Mouse (Mus musculus) spleen, adult 12 weeks (tissue): Measurements from ENCODE around the gene Col27a1.
A peak's percentile ranks its signal among the peaks of the same experiment; 100 is the strongest.

Experiments used
- DNase-seq: peaks from one replicate; pipeline ENCODE4 v3.0.0; 2022; ENCODE audit warnings: low spot score

The Col27a1 gene

GRCm38 (mm10) chr4:63260506-63260905 lies 46.7 kb downstream of the Col27a1 start:
- no peak for DNase-seq

- no peak for DNase-seq
Measured at GRCm38 (mm10) chr4:63262941-63263340, 49.1 kb downstream of the Col27a1 start.

GRCm38 (mm10) chr4:63266276-63266675 lies 52.5 kb downstream of the Col27a1 start:
- no peak for DNase-seq

- no peak for DNase-seq
Measured at GRCm38 (mm10) chr4:63267121-63267520, 53.3 kb downstream of the Col27a1 start.

- DNase-seq, result no peak
Measured at GRCm38 (mm10) chr4:63267586-63267985, 53.8 kb downstream of the Col27a1 start.

- no peak for DNase-seq
Measured at GRCm38 (mm10) chr4:63268777-63269176, 55.0 kb downstream of the Col27a1 start.

GRCm38 (mm10) chr4:63274516-63274915 lies 60.7 kb downstream of the Col27a1 start:
- DNase-seq, result no peak

GRCm38 (mm10) chr4:63275251-63275650 lies 61.4 kb downstream of the Col27a1 start:
- DNase-seq, result no peak

- no peak for DNase-seq
Measured at GRCm38 (mm10) chr4:63276571-63276970, 62.8 kb downstream of the Col27a1 start.

GRCm38 (mm10) chr4:63278821-63279220 lies 65.0 kb downstream of the Col27a1 start:
- DNase-seq, result no peak

- DNase-seq, result no peak
Measured at GRCm38 (mm10) chr4:63281694-63282093, 67.9 kb downstream of the Col27a1 start.

- DNase-seq, result no peak
Measured at GRCm38 (mm10) chr4:63283319-63283718, 69.5 kb downstream of the Col27a1 start.

GRCm38 (mm10) chr4:63286034-63286433 lies 72.2 kb downstream of the Col27a1 start:
- DNase-seq, result no peak

- DNase-seq, result no peak
Measured at GRCm38 (mm10) chr4:63288497-63288896, 74.7 kb downstream of the Col27a1 start.

GRCm38 (mm10) chr4:63290081-63290480 lies 76.3 kb downstream of the Col27a1 start:
- DNase-seq, result no peak

- DNase-seq, result no peak
Measured at GRCm38 (mm10) chr4:63291075-63291474, 77.3 kb downstream of the Col27a1 start.

GRCm38 (mm10) chr4:63291658-63292057 lies 77.9 kb downstream of the Col27a1 start:
- DNase-seq, result no peak

GRCm38 (mm10) chr4:63295641-63296040 lies 81.8 kb downstream of the Col27a1 start:
- DNase-seq, result no peak

GRCm38 (mm10) chr4:63296263-63296662 lies 82.5 kb downstream of the Col27a1 start:
- no peak for DNase-seq

- DNase-seq, result no peak
Measured at GRCm38 (mm10) chr4:63296876-63297275, 83.1 kb downstream of the Col27a1 start.

GRCm38 (mm10) chr4:63298191-63298590 lies 84.4 kb downstream of the Col27a1 start:
- DNase-seq, result no peak

GRCm38 (mm10) chr4:63302641-63303040 lies 88.8 kb downstream of the Col27a1 start:
- DNase-seq, result no peak

GRCm38 (mm10) chr4:63307175-63308062 lies 93.6 kb downstream of the Col27a1 start:
- DNase-seq, result peak; percentile 40

GRCm38 (mm10) chr4:63308316-63308715 lies 94.5 kb downstream of the Col27a1 start:
- no peak for DNase-seq
